Mouse (Mus musculus): ENCODE measurements around the gene Map3k21.
A peak's percentile ranks its signal among the peaks of the same experiment; 100 is the strongest.

The Map3k21 gene

DNA sequence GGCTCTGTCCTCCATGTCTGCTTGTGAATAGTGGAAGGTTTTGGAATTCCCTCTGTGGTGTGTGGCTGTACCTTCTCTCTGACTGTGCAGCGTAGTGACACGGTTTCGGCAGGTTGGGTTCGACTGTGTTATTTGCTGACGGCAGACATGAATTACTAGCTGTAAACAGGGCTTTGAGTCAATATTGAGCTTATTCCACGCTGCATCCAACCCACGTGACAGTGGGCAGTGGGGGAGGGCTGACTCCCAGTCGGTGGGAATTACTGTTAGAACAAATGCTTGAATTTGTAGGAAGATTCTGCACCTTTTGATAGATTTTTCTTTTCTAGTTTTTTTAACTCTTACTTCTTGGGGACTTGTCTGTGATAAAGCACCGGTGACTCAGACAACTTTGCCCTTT, 4.1 kb downstream of the Map3k21 start:
- DNase-seq (ENCODE audit: low spot score), result no peak

DNA sequence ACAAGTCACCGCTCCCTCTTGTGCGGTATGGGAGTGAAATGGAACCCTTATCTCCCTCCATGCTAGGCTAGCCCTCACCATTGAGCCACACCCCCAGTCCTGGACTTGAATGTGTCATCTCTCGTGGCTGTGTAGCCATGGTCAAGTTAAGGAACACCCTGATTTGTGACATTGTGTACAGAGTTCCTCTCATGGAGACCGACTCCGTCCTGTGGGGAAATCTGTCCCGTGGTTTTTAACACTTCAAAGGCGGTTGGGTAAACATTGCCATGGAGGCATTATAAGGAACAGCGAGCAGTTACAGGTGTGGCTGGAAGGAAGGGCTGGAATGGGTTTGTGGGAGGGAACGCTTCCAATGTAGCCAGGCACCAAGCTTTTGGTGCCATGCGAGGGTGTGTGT, 6.8 kb downstream of the Map3k21 start:
- DNase-seq (ENCODE audit: low spot score), result no peak

DNA sequence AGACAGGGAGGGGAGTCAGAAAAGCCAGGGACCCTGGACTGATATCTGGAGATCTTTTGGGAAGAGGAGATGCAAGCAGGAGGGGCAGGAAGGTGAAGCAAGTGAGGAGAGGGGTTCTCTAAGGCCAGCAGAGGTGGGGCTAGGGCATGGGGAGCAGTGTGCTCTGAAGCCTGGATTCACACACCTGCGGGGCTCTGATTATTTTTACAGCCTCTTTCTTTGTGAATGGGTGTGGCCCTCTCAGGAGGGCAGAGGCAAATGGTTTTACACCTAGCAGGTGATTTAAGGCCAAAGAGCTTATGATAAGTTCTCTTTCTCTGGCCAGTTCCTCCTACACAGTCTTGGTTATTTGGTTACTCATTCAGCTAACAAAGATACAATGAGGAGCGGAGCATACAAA, 8.5 kb downstream of the Map3k21 start:
- no peak for DNase-seq (ENCODE audit: low spot score)

GRCm38 (mm10) chr8:125919560-125919959, 9.3 kb downstream of the Map3k21 start:
- no peak for DNase-seq (ENCODE audit: low spot score)

DNA sequence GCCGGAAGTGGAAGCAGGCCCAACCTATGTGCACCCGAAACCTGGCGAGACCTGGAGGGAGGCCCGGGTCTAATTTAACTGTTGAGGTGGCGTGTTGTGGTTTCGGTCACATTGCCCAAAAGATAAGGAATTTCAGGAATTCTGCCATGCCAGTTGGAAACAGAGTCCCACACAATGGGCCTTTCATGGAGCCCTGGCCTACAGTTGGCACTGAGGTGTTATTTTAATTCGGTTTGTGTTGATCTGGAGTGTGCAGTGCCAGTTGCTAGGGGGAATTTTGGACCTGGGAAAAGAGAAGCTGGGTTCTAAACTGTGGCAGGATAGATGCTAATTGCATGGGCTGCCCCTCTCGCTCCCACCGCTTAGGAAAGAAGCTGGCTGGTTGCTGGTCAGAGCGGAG, 10.0 kb downstream of the Map3k21 start:
- DNase-seq (ENCODE audit: low spot score), result no peak

DNA sequence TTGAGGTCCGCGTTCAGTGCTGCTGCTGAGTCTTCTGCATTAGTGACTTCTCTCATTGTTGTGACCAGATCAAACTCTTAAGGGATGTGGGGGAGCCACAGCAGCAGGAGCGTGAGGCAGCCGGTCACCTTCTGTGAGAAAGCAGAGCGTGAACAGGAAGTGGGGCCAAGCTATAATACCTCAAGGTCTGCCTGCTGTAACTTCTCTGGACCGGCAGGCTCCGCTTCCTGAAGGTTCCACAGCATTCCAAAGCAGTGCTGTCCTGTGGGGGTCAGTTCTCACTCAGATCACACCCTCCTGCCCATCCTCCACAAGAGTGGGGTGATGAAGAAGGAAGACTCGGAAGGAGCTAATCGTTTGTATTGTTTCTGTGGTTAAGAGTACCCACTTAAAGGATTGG, 10.5 kb downstream of the Map3k21 start:
- DNase-seq (ENCODE audit: low spot score), result no peak

DNA sequence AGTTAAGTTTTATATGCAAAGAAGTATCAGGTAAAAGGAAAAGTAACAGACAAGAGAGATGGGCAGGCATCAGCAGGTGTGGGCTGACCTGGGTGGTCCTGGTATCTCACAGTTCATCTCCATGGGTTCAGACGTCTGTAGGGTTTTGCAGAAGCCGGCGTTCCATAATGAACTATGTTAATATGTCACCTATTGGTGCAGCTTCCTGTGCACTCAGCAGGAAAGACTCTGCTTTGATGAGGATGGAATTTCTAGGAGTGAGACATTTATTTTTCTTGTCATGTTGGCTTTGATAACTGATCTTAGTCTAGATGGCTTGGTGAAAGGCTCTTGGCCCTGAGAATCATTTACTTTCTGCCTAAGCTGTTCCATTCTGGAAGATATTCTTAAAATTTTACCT, 12.1 kb downstream of the Map3k21 start:
- DNase-seq (ENCODE audit: low spot score), result no peak

DNA sequence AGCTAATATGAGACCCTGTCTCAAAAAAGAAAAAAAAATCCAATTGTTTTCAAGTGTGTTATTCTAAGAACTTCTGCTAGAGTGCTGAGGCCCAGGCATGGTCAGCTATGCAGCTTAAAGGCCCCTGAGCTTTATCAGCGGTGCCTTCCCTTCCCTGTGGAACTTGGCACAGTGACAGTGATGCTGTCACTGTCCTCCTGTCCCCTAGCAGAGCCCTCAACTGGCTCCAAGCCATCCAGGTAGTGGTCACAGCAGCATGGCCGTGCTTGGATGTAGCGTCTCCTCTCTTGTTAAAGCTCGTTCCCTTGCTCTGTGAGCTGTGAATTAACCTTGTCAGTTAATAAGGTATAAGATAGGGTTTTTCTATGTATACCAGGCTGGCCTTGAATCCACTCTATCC, 16.4 kb downstream of the Map3k21 start:
- no peak for DNase-seq (ENCODE audit: low spot score)

- peak; percentile 70 for DNase-seq (ENCODE audit: low spot score)
These were observed 20.2 kb downstream of the Map3k21 start for GRCm38 (mm10) chr8:125930276-125931046.

GRCm38 (mm10) chr8:125931822-125932221, 21.6 kb downstream of the Map3k21 start:
- DNase-seq (ENCODE audit: low spot score), result no peak

GRCm38 (mm10) chr8:125935649-125936048, 25.4 kb downstream of the Map3k21 start:
- peak; percentile 52 for DNase-seq (ENCODE audit: low spot score)

DNA sequence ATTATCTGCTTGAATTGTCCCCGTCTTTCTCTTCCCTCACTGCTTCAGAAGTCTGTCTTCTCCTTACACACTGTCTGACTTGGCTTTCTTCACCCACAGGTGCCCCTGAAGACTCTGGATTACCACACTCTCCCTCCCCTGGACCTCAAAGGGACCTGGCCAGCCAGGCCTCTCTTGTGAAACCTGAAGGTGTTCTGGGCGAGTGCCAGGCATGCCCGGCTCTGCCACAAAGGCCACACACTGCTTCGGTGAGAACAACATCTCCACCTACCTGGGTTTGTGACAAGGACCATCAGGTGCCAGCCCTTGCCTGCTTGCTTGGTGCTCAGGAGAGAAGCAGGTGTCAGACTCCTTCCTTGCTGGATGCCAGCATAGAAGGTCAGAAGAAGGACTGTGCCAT, 34.3 kb downstream of the Map3k21 start:
- no peak for DNase-seq (ENCODE audit: low spot score)

DNA sequence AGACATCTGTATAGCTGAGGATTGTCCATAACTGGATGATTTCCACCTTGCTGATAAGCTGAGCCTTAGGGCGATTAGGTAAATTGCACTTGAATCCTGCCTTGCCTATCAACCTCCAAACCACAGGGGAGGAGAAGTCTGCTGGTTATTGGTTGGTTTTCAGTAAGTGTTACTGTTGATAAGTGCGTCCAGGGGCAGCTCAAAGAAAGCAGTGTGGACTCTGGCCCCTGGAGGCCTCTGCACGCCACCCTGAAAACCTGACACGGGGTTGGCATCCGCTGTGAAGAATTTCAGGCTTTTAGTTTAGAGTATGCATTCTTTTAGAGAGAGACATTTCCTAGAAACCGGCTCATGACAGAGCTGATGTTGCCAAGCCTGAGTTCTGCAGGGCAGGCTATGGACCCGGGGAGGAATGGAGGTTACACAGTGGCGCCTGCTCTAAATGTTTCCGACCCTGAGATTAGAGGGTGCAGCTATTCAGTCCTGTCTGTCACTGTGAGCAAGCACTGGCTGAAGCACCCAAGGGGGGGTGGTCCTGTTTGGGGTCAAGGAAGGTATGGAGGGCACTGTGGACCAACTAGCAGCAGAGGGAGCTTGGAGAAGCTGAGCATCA, 38.6 kb downstream of the Map3k21 start:
- DNase-seq (ENCODE audit: low spot score), result no peak

DNA sequence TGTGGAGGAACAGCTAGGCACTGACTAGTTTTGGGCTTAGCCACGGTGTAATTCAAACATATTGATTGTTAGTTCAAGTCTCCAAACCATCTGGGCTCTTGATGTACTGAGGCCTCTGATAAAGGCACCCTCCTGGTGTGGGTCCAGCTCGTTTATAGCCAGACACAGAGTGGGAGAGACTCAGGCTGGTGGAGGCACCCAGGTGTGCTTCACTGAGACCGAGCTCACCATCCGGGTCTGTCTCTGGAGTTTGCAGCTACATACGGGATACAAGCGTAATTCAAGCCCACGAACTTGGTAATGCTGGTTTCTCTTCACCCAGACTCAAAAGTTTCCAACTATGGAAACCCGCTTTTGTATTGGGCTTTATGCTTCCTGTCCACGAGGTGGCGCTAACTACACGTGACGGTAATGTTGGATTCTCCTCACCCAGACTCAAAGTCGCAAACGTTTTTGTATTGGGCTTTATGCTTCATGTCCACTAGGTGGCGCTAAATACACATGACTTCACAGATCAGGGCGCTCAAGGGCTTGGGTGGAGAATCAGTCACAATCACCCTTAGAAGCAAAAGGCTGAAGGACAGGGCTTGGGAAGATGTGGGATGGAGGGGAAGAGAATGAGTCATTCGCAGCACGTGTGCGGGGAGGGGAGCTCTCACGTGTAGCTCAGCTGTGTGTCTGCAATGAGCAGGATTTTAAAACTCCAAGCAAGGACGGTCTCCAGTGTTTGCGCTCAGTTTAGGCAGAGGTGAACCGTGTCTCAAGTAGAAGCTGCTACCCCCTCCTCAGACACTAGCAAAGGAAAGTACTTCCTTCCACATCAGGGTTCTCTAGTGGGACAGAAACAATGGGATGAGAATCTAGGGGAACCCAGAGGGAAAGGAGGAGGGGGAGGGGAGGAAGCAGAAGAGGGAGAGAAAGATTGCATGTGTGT, 40.0 kb downstream of the Map3k21 start:
- peak; percentile 84 for DNase-seq (ENCODE audit: low spot score)

DNA sequence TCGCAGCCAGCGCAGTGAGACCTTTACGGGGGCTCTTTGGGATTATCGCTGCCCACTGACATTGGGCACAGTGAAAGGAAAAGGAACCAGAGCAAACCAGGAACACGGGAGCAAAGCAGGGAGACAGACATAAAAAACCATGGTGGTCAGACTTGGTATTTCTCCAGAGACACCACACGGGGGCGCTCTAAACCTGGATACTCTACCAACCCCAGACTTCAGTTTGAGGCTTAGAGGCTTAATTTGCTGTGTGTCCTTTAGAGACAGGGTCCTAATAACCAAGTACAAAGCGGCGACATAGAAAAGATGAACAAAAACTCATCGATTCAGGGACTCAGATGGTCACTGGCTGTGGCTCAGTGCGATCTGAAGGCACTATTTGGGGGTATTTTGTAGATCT, 45.4 kb downstream of the Map3k21 start:
- DNase-seq (ENCODE audit: low spot score), result no peak

DNA sequence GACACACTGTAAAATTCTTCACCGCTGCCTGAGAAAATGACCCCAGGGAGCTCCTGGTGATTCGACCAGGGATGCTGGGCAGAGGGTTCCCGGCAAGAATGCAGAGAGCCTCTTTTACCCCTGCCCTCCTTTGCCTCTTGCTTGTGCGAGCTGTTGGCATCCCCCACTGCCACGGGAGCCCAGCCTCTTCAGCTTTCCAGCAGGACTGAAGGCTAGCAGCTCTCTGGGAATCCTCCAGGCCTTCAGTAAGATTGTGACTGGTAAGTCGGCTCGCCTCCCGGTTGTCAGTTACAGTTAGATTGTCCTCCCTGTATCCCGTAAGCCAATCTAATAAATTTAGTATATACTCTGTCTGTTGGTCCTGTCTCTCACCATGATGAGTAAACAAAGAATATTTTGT, 46.5 kb downstream of the Map3k21 start:
- DNase-seq (ENCODE audit: low spot score), result no peak

DNA sequence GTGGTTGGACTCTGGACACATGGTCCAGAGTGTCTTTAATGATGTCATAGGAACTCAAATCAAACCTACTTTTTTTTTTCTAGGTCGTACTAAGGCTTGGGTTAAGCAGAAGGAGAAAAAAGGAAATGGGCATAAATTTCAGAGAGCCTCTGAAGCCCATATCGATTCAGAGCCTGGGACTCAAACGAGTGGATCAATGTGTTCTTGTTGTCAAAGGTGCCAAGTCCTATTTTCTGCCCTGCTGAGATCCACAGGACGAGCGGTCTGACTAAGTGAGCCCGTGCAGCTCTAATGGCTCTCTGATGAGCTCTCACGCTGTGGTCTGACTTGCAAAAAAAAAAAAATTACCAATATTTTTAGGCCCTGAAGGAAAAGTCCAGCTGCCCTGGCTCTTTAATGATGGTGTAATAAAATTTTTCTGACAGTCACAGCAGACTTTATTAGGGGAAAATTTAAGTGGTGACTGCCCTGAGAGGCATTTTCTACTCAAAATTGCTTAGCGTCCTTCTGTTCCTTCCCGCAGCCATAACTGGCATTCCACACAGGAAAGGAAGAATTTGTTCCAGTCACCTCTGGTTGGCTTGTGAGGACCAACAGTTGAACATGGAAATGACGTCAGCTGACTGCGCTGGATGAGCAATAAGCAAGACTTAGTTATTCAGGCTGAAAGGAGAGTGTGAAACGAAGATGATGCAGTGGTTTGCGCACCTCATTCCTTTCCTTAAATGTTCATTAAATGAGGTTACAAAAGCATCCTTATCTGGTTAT, 47.2 kb downstream of the Map3k21 start:
- DNase-seq (ENCODE audit: low spot score), result no peak

DNA sequence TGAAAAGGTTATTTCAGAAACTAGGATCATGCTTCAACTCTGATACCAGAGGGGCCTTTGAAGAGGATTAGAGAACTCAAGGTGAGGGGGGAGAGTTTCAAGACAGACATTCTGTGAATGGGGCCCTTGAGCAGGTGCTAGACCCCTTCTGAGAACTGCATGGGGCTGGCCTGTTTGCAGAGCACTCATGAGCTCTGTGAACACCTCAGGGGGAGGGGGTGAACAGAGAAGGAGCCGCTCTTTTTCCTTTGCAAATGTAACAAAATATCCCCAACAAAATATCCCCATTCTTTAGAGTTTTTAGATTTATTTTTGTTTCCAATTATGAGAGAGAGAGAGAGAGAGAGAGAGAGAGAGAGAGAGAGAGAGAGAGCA, 47.7 kb downstream of the Map3k21 start:
- DNase-seq (ENCODE audit: low spot score), result no peak

DNA sequence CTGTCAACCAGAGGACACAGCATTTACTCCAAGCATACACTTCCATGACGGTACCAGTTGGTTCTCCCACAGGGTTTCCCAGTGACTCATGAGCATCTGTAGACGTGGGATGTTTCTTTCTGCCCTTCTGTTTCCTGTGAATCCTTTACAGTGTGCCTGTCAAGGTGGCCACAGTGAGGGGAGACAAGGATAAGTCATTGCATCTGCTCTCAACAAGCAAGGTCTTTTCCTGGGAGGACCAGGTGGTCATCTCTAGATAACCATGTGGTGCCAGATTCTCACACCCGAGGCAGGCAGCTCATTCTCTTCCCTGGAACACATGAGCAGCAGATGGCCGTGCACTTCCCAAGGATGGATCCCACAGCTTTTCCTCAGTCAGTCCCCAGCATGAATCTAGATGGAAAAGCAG, 49.1 kb downstream of the Map3k21 start:
- DNase-seq (ENCODE audit: low spot score), result no peak

DNA sequence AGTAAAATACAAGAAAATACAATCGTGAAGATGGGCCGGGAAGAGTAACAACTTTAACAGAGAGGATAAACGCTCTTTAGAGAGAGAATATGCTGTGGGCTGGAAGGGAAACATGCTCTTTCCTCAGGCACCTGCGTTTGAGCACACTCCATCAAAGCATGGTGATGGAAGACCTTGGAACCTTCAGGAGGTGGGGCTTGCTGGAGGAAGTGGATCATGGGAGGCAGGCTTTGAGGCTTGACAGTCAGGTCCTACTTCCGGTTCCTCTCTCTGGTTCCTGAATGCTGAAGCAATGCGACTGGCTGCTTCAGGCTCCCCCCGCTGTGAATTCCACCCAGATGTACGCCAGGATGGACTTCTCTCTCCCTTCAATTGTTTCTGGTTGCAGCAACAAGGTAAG, 49.8 kb downstream of the Map3k21 start:
- peak; percentile 37 for DNase-seq (ENCODE audit: low spot score)

DNA sequence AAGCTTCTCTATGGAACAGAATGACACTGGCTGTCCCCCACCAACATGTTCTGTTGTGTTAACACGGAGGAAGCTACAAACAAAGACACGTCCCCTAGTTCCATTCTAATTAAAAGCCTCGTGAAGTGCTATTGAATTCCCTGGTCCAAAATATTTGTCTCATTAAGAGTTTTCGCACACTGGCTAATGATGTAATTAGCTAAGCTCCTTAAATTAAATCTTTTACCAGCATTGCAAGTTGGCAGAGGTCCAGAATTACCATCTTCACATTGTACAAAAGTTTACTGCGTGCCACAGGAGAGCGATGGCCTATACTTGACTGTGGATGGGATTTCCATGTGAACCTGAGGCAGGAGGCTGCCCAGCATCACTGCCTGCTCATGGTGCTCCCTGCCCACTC, 51.5 kb downstream of the Map3k21 start:
- no peak for DNase-seq (ENCODE audit: low spot score)

DNA sequence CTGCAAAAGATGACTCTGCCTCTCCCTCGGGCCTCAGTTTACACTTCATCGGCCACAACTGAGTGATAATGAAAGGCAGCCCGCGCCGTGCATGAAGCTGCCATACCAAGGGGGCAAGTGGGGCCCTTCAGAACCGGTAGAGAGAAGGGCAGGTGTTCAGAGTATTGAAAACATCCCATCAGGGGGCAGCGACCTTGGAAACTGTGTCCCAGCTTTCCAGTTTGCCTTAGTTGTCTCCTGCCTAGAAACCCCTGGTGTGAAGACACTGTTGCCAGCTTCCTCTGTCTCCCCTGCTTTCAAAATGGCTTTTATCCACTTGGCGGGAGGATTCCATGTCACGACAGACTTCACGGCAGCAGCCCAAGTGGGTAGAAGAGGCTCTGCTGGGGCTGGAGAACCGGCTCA, 53.6 kb downstream of the Map3k21 start:
- DNase-seq (ENCODE audit: low spot score), result no peak

Data from testis, postnatal 14 days (tissue).